Mouse (Mus musculus) urinary bladder, adult 18-20 months (tissue): Measurements from ENCODE around the gene Dmtf1.

Experiments
- DNase-seq, 2 experiments: peaks; one replicate each; pipeline ENCODE4 v3.0.0; 2022; ENCODE audit warnings: low spot score in 2 of 2, mixed read lengths in 2 of 2

Dmtf1 gene

DNA sequence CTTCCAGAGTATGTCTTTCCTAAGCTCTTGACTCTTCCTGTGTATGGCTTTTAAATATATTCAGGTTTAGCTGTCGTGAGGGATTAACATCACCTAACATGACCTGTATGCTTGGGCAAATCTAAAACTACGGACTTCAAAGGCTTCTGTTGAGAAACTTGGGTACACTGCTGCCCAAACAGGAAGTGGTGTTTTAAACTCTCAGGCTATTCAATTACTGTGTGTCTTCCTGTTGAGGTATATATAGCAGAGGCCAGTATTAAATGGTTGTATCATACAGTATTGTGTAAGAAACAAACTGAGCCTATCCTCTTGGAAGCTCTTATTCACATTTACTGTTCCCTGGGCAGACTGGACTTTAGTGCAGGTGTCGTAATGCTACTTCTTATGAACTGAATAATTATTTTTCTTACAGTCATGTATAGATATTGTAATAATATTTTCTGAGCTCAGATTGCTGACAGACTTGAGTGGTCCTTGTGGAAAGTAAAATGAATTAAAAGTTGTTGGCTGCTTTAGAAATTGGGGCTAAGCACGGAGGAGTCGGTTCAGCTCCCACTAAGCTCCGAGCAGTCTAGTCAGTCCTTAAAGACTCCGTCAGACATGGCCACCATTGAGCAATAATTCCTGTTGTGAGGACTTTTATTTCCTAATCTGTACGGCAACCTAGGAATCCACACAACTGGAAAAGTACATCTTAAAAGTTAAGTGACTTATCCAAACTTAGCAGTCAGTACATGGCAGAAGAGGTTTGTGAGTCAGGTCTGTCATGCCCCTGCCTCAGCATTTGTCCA lies 54.1 kb downstream of the Dmtf1 start:
- DNase-seq: no peak

DNA sequence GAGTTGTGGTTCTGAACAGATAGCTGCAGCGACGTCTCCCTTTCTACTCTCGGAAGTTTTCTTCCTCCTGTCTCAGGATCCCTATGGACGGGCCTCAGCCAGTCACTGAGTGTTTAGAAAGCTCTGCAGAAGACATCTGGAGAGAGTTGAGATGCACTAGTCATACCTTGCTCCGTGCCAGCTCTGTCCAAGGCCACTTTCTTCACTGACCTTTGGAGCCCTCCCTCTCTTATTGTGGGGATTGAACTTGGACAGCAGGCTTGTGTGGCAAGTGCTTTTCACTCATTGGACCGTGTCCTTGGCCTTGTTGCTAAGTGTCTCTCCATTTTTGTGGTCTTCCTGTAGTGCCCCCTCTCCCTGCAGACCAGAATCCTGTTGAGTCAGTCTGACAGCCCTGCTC lies 54.8 kb downstream of the Dmtf1 start:
- no peak for DNase-seq

DNA sequence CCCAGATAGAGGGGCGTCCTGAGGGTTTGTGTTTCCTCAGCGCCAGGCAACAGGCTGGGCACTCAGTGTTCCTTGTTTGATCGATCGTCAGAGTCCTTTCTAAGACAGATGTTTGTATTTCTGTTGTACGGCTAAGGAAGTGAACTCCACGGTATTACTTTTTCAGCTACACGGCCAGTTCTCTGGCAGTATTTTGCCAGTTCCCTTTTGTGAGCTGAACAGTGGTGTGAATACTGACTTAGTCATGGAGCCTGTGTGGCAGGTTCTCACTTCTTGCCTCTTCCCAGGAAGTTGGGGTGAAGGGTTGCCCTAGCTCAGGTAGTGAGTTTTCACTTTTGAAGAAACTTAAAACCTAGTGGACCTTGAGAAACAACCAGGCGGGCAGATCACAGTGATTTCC lies 57.6 kb downstream of the Dmtf1 start:
- no peak for DNase-seq

DNA sequence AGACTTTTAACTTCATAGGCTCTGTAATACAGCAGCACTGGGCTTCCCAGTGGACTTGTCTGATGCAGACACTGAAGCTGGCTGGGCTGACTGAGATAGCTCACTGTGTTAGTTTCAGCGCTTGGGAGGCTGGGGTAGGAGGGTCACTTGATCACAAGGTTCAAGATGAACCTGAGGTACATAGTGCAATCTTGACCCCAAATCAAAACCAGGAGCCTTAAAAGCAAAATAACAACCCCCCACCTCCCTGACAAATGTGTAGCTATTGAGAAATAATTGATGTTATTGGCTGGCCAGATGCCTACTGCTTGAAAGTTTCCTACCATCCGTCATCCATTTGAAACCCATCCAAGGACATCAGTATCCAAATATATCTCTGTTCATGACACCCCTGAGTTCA lies 58.9 kb downstream of the Dmtf1 start:
- DNase-seq: no peak

DNA sequence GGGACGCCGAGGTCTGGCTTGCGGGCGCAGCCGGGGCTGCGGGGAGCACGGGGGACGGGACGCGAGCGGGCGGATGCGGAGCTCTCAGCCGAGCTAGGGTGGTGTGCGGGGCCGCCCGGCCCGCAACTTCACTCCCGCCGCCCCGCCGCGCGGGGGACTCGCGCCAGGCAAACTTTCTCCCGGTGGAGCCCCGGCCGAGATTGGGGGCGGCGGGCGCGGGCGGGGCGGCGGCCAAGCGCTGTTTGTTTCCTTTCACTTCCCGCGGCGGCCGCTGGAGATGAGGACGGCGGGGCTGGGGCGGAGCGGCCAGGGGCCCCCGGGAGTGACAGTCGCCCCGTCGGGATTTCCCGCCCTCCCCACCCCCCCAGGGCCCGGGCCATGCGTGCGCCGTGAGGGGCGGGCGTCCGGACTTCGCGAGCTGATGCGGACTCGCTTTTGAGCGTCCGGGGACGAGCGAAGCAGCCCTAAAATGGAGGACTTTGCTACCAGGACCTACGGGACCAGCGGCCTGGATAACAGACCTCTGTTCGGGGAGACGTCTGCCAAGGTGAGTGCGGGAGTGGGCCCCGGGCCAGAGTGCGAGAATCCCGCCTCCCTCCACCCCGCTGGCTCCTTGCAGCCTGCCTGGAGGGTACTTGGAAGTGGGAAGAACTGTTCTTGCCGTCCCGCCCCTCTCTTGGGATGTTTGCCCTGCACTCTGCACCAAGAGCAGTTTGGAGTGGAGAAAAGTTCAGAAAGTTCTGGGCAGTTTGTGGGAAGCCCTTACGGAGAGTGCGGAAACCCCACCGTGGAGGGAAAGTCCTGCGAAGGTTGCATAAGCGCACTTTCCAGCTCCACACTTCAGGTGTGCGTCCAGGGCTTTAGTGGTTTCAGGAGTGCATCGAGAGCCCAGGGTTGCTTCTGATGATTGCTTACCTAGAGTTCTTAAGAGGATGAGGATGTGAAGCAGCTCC lies 60.5 kb downstream of the Dmtf1 start:
- peak; percentile 32 to 63 for DNase-seq

DNA sequence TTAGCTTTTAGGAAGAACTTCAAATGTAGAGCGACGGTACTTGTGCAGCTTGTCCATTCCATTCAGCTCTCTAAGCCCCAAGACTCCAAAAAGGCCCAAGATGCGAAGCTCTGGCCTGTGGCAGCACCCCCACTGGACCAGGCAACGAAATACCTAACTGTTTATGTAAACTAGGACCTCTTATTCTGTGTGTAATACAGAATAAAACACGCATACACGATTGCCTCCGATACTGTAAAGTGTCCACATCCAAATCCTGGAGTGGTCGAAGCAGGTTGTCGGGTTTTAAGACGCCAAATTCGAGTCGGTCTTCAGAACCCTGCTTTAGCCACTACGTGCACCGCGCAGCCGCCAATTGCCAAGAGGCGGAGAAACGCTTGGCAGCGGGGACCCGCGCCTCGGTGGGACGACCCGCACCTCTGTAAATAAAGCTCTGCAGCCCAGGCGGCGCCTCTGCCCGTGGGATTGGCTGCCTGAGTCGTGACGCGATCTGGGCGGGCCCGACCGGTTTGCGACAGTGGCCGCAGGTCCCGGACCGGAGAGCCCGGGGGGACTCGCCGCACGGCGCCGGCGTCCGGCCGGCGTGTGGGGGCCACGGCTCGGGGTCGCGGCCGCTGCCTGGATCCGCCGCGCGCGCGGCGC lies 61.2 kb downstream of the Dmtf1 start, which contains the start of gene Tmem243:
Gene Tmem243 (plus strand): TSS at position 462 of the 642 bp plus-strand sequence.
- DNase-seq: peak; percentile 86

DNA sequence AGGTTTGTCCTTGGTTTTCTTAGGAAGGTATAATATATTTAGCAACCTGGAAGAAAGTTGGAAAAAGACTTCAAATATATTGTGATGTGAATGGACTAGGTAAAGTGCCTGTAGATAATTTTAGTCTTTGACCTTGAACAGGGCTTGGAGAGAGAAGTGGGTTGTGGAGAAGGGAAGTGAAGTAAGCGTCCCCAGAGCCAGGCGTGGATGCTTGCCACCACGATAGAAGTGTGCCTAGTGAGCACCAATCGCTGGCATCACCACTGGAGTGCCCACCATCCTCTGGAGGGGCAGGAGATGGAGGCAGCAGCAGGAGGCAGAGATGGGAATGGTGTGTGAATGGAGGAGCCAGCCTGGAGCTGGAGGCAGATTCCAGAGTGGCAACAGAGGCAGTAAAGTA lies 68.1 kb downstream of the Dmtf1 start:
- no peak for DNase-seq

DNA sequence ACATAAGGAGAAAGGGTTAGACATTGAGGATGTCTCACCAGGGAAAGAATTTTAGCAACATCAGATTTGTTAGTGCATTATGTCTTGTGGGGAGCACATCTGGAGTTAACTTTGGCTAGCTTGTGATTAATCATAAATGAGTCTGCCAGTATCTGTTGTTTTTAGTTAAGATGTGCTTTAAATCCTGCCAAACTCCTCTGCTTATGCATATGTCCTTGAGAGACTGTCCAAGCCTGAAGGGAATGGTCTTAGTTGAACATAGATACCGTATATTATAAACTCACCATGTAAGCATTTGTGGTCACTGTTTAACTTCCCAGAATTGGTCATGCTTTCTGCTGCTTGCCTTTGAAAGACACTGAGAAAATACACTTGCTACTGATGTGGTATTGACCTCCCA lies 68.9 kb downstream of the Dmtf1 start:
- DNase-seq: no peak

DNA sequence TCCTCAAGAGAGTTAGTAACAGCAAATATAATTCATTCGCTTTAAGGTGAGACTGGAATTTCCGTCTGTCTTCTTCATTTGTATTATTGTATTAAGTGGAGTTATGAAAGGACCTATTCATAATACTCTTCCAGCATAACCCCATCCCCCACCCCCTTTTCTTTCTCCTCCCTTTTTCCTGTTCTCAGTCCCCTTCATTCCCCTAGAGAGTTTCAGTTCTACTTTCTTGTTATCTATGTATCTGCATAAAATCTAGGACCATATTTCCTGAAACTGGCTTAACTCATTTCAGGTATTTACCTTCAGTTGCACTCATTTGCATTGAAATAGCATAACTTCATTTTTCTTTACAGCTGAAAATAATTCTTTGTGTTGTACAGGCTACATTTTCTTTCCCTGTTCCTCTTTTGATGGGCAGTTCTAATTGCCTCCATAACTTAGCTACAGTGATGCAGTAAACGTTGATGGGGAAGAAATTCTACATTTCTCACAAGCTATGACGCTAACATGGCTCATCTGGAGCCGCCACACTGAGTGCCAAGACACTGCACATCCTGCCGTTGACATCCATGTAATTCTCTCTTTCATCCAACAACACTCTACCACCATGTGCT lies 71.0 kb downstream of the Dmtf1 start:
- no peak for DNase-seq

DNA sequence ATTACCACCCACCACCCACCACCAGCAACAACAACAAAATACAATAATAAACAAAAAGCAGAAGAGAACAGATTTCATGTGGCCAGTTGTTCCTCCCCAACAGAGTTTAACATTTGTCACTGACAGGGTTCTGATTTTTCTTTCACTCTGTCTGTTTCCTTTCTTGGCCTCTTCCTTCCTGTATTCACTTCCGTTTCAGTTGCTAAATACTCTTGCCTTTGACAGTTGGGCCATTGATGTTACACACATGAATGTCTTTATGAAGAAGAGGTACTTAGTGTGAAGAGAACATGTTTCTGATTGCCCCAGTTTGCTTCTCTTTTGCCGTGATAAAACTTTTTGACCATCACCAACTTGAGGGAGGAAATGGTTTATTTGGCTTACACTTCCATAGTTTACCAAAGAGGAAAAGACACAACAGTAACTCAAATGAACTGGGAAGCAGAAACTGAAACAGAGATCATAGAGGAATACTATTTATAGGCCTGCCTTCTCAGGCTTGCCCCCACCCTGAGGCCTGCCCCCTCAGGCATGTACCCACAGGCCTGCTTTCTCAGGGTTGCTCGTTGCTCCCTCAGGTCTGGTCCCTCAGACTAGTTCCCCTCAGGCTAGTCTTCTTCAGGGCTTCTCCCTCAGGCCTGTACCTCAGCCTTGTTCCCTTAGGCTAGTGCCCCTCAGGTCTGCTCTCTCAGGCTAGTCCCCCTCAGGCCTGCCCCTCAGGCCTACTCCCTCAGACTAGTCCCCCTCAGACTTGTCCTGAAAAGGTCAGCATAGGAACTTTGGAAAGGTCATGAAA lies 74.5 kb downstream of the Dmtf1 start:
- no peak for DNase-seq

DNA sequence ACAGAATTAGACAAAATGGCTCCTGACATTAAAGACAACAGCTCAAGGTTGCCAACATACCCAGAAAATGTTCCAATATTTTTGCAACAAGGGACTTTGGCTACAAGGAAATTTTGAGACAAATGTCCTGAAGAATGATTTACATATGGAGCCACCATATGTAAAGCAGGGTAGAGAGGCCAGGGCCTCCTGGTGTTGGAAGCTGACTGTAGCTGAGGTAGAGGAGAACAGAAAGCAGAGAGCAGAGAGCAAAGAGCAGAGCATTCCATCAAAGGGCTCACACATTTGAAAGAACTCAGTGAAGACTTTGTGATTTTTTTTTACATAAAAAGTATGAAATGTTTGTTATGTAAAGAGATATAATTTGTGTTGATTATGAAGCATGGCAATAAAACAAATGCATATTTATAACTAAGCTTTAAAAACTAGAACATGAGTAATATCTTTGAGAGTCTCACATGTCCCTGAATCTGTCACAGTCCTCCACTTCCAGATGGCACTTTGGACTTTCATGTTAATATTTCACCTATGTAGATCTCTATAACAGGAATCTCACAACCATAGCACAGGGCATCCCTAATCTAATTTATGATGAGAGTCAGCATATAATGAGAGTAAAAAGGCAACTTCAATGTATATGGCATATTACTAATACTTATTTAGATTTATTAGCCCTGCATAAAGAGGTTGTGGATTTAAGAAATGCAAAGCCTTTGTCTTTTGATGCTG lies 81.6 kb downstream of the Dmtf1 start:
- DNase-seq: no peak

DNA sequence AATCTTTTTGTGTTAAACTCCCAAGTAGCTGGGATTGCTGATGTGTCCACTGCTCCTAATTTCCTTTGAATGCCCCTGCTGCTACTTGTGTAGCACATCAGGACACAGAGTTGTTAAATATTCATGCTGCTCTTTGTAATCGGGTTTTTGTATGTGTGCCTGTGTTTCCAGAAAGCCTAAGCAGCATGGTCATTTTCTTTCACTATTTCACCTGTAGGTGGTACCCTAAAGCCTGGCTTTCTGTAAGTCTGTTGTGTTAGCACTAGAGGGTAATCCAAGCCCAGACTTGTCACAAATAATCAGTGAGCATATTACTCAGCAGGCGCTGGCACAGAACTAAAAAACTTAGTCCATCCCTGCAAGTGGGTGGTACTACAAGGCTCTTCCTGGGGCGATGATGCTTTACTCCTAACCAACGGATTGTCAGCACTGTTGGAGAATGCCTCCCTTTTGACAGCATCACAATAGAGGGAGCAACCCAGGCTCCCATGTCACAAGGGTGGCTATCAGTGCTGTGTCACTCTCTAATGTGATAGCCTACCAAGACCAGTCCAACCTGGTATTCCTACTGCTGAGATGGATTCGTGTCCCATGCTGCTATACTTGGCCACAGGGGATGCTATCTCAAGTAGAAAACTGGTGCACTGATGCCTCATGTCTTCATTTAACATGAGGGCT lies 88.3 kb downstream of the Dmtf1 start:
- no peak for DNase-seq

DNA sequence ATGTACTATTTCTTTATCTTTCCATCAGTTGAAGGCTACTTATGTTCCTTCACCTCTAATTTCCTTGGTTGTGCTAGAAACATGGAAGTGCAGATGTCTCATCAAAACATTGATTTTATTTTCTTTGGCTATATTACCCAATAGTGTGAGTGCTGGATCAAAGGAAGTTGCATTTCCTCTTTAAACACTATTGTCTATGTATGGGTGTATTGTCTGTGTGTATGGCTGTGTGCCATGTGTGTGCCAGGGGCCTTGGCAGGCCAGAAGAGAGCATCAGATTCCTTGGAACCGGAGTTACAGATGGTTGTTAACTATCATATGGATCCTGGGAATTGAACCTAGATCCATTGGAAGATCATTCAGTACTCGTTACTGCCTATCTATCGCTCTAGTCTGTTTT lies 90.2 kb downstream of the Dmtf1 start:
- no peak for DNase-seq

DNA sequence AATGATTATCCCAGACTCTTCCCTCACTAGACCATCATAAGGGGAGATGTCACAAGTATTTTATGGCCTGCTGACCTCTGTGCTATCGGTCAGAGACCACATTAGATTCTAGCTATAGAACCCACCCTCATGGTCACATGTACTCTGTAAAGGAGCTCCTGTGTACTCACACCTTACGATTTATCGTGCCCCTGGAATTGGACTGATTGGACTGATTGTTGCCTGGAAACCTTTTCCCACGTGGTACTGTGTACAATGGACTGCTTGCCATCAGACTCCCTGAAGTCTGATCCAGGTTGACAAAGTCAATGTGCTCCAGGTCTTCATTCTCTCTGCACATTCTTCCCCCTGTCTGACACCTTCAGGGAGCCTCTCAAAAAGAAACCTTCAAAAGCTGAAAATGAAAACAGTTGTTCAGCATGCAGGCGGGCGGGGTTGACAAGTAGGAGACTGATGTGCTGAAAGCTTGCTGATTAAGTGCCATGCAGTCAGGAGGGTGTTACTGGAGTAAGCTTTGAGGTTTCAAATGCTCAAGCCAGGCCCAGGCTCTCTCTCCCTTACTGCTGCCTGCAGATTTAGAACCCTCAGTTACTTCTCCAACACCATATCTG lies 91.9 kb downstream of the Dmtf1 start:
- DNase-seq: no peak

DNA sequence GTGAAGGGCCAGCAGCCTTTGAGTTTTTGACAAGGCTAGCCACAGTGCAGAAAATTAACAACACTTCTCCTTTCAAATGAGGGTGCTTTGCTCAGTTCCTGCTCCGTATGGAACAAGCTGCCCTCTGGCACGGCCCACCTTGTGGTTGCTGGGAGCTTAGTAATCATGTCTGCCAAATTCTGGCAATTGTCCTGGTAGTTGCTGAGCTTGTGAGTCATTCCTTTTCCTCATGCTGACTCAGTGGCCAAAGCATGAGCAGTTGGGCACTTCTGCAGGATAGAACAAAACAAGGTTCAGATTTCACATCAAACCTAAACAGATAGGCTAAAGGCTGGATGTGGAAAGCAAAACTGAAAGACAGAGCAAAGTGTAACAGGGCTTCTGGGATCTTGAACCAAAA lies 92.7 kb downstream of the Dmtf1 start:
- DNase-seq: peak; percentile 36 to 74
